Mouse (Mus musculus) ovary, postnatal 36 days (tissue): ENCODE data around the gene Bcl11b.

Source experiments
- DNase-seq: peaks from one replicate; pipeline ENCODE4 v3.0.0; 2022; ENCODE audit warnings: low spot score, mixed read lengths

The Bcl11b gene

GRCm38 (mm10) chr12:107971081-107971780, 32.2 kb downstream of the Bcl11b start:
- DNase-seq = no peak

GRCm38 (mm10) chr12:107970637-107971036, 32.8 kb downstream of the Bcl11b start:
- DNase-seq = no peak

GRCm38 (mm10) chr12:107969841-107970371, 33.5 kb downstream of the Bcl11b start:
- DNase-seq = no peak

GRCm38 (mm10) chr12:107969126-107969525, 34.3 kb downstream of the Bcl11b start:
- DNase-seq = no peak

DNA sequence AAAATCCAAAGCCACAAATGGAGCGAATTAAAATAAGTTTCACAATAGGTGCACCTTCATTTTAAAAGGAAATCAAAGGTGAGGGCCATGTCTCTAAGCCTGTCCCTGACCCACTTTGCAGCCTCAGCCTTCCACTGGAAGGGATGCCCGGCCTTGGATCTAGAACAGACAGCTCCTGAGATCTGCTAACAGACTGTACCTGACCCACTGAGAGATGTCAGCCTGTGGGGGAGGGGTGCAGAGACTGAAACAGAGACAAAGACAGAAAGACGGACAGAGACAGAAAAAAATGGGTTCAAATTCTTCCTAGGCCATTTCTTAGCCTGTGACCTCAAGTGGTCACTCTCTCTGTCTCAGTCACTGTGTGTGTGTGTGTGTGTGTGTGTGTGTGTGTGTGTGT, 35.1 kb downstream of the Bcl11b start:
- DNase-seq = no peak

GRCm38 (mm10) chr12:107967026-107967425, 36.4 kb downstream of the Bcl11b start:
- no peak for DNase-seq

DNA sequence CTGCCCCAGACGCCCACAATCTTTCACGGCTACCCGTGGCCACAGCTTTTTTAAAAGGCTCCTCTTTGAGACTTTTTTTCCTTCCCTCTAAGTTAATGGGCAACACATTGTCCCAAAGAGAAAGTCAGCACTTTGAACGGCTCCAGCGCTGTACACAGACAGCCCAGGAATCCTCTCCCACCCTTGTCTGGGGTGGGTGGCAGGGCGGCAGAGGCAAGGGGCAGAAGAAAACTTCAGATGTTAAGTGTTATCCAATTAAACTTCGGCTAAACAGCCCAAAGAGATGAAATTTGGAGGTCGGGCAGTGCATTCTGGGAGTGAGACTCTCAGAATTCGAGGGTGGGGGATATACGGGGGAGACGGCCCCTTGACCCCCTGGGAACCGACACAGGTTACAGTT, 38.3 kb downstream of the Bcl11b start:
- no peak for DNase-seq

DNA sequence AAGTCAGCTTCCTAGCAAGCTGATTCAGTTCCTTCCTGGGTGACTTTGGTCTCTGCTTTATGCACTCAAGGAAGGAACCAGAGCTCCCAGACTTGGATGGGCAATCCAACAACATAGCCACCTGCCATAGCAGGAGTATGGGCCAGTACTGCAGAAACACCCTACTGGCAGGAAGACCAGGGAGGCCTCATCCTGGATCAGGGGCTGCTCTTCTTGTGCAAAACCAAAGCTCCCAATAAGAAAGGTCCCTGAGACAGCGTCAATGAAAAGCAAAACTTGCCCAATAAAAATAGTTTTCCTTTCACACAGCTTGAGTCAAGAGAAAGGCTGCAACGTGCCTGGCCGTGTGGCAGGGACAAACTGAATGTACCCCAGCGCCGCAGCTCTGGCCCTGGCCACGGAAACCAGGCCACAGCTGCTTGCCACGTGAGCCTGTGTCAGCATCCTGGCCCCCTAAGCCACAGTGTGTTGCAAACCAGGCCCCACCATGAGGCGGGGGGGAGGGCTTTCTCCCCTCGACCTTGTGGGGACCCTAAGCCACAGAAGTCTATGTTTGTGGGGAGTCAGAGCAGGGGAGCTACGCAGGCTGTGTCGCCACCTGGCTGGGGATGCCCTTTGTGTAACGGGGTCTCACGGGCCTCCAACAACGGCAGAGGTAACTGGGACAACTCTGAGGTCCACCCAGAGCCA, 38.9 kb downstream of the Bcl11b start:
- no peak for DNase-seq

DNA sequence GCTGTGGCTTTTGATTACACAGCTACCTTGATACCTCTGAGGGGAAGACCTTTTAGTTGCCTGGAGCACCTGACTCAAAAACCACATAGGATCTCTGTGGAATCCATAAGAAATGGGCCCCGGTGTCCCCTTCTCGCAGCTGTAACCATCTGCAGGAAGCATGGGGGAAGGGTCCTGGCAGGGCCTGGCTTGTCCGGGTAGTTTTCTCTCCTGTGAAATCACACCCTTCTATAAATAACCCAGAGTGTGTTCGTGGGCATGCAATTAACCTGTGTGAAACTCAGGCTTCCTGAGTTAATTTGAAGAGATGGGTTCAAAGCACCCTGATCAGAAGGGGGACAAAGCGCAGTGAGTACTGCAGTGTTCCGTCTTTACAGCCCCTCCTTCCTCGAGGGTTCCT, 40.5 kb downstream of the Bcl11b start:
- no peak for DNase-seq

DNA sequence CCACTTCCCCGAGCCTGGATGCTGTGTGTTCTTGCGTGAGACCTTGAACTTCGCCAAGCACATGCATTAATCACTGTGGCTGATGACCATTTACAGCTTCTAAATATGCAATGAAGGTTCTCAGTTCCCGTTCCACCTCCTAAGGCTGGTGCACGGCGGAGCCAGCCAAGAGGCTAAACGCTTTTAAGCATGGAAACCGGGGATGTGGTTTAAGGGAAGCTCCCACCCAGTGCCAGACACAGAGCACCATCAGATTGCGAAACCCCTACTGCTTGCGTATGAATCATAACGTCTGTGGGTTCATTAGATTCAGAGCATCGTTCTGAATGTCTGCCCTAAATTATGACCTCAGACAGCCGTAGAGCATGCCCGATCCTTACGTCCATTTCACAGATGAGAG, 41.6 kb downstream of the Bcl11b start:
- no peak for DNase-seq

DNA sequence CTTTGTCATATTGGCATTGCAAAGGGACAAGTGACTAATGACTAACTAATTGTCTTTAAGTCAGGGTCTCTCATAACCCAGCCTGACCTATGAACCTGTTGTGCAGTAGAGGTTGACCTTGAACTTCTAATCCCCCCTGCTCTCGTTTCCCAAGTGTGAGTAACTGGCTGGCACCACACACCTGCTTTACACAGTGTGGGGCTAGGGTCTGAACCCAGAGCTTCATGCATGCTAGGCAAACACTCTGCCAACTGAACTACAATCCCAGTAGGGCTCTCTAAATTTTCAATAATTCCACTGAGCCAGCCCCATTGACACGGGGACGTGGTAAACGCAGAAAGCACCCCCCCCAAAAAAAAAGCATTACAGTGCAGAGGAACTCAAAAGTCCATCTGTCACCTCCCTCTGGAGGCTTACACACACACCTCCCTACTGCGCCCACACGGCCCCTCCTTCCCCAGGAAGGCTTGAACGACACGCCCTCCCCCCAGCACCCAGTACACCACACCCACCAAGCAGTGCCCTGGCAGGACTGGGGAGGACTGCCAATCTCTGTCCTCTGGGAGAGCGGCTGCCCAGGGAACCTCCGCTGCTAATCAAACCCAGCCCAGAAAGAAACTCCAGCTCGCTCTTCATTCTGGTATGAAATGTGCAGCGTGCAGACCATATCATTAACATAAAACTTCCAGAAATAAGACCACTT, 42.5 kb downstream of the Bcl11b start:
- peak; percentile 40 for DNase-seq

GRCm38 (mm10) chr12:107960365-107960764, 43.0 kb downstream of the Bcl11b start:
- DNase-seq = no peak

DNA sequence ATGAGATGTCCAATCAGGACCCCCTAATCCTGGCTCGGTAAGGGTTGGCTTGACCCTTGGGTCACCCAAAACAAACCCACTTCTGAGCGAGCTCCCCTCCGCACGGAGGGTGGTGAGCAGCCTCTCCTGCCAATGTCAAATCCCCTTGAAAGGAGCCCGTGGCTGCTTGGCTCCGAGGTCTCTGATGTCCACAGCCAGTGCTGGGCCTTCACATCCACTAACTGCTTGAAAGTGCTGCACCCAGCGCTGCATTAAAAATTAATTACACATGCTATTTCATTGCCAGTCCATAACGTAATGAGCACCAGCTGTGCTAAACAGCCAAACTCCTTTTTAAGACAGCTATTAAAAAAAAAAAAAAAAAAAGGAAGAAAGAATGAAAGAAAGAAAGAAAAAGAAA, 43.5 kb downstream of the Bcl11b start:
- no peak for DNase-seq

GRCm38 (mm10) chr12:107953044-107953684, 50.2 kb downstream of the Bcl11b start:
- no peak for DNase-seq

DNA sequence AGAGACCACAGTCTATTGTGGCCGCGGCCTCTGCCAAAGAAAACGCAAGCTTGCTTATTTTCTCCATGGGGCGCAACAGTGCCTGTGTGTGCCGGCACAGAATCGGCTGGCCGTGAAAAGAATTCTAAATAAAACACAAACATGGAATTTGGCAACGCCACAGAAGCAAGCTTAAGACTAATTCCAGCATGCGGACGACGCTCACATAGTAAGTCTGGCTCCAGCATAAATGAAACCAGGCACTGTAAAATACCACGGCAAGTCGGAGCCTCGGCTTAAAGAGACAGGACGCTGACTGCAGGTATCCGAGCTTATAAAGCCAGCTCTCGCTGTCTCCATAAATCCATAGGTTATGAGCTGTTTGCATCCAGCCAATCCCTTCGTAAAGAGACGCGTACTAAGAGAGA, 51.1 kb downstream of the Bcl11b start:
- DNase-seq = no peak

DNA sequence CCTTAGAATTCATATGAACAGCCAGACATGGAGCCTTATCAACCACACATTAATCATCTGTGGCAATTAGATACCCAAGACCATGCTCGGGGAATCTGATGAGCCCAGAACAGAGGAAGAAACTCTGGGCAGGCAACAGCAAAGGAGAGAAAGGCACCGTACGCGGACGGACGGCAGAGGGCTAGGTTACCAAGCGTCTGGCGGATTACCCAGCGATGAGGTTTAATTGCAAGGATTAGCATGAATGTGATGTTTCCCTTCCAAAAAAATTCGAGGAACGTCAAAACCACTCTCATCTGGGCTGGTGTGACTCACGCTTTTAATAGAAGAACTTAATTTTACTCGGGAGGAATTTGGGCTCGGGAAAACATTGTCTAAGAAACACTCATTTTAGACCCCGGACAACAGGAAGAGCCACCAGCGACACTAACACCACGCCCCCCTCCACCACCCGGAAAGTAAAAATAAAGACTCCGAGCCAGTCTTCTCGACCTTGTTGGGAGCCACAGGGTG, 52.7 kb downstream of the Bcl11b start:
- DNase-seq = no peak

DNA sequence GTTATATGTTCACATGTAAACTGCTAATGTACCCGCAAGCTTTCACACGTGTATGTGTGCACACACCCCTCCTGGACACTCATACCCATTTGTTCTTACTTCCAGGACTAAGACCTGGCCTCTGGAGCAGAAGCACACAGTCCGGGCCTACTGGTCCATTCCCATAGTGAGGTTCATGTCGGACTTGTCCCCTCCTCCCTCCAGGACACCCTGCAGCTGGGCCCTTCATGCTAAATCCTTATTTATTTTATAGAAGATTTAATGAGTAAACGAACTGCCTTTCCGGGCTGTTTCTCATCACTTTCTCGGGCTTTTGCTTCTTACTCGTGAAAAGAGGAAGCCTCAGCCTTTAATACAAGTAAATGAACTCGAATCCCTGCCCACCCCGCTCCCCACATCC, 54.0 kb downstream of the Bcl11b start:
- no peak for DNase-seq

GRCm38 (mm10) chr12:107942100-107942499, 61.3 kb downstream of the Bcl11b start:
- no peak for DNase-seq

DNA sequence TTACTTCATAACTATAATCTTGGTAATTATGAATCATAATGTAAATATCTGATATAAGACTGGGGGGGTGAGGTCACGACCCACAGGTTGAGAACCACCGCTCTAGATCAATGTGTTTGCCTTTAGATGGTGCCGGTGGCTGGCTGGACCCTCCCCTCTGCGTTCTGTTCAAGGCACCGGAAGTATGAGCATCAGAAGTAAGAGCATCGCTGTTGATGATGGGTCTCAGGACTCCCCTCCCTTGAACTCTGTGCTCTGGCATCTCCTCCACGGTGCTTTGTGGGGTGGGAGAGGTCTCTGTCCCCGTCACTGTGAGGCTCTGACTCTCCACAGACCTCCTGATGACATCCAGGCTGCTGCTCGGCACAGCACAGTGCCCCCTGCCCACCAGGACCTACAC, 62.6 kb downstream of the Bcl11b start:
- no peak for DNase-seq

GRCm38 (mm10) chr12:107939177-107939576, 64.2 kb downstream of the Bcl11b start:
- DNase-seq = no peak

DNA sequence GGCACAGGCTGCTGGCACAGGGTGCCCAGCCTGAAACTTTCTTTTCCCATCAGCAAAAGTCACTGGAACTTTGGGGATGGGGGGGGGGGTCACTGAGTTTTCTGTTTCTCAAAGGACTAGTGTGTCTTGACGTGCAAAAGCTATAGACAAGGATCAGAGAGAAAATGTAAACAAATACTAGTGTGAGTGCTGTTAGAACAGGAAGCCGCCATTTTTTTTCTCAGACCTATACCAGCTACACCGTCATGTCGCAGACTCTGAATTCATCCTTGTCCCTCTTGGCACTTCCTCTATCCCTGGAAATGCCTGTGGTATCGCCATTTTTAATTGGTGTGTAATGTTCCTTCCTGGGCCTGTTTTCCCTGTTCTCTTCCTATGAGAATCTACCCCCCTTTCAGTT, 66.4 kb downstream of the Bcl11b start:
- DNase-seq = no peak

DNA sequence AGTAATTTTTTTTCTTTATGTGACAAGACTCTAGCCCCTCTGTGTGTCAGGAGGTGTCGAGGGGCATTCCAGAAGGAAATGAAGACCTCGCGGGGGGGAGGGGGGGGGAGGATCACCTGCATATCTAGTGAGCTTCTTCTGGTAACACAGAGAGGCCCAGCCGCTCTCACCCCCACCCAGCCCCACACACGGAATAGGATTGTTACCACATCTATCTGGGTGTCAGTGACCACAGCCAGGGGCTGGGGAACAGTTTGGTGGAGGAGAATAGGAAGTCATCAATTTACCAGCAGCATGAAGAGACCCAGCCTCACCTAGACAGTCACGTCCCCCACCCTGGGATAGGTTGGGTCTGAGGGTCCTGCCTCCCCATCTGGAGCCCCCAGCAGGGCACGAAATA, 67.0 kb downstream of the Bcl11b start:
- DNase-seq = no peak
